Mouse (Mus musculus) midbrain, embryonic 12.5 days (tissue): ENCODE results near the gene Zfp692. TPM values are rescaled to one million over a fixed set of nuclear protein-coding genes. Genes with fewer than 3 reads are reported as not detected.
A peak's percentile ranks its signal among the peaks of the same experiment; 100 is the strongest.

Source experiments
- ATAC-seq: fragments of 200-750 bp; cut with Nextera tagmentation; 2 replicates; pipeline ENCODE4 v1.8.0; 2017; ENCODE audit warnings: low read depth, moderate TSS enrichment, moderate library complexity; ENCODE audit not compliant: low FRiP score
- H3K27ac ChIP-seq: fragments of 300-500 bp; sonication (generic); replicated peaks from 2 replicates; pipeline ENCODE4 v1.5.1; 2016; ENCODE audit warnings: mild to moderate bottlenecking
- H3K27me3 ChIP-seq: fragments of 300-500 bp; sonication (generic); 2 replicates; pipeline ENCODE4 v1.6.1; 2016; ENCODE audit warnings: mild to moderate bottlenecking
- H3K36me3 ChIP-seq: fragments of 300-500 bp; sonication (generic); 2 replicates; pipeline ENCODE4 v1.6.1; 2016
- H3K4me1 ChIP-seq: fragments of 300-500 bp; sonication (generic); 2 replicates; pipeline ENCODE4 v1.6.1; 2016
- H3K4me2 ChIP-seq: fragments of 300-500 bp; sonication (generic); replicated peaks from 2 replicates; pipeline ENCODE4 v1.6.1; 2016; ENCODE audit warnings: mild to moderate bottlenecking, moderate library complexity
- H3K4me3 ChIP-seq: fragments of 300-500 bp; sonication (generic); 2 replicates; pipeline ENCODE4 v1.5.1; 2016; ENCODE audit warnings: mild to moderate bottlenecking
- H3K9ac ChIP-seq: fragments of 300-500 bp; sonication (generic); replicated peaks from 2 replicates; pipeline ENCODE4 v1.6.1; 2016; ENCODE audit warnings: mild to moderate bottlenecking, moderate library complexity
- H3K9me3 ChIP-seq: fragments of 300-500 bp; sonication (generic); 2 replicates; pipeline ENCODE4 v1.6.1; 2016; ENCODE audit warnings: mild to moderate bottlenecking
- WGBS: fragments of 180-500 bp; shearing (Covaris S2); methylation state at CpG from one replicate; pipeline ENCODE4 v1.1.7; 2016; 5-methylcytosine and 5-hydroxymethylcytosine counted together
- polyA plus RNA-seq: library from polyadenylated mRNA; unstranded; fragments of >200 nt; fragmentation: Nextera tagmentation; extraction: Ambion mirVana; gene quantifications from 2 replicates; pipeline ENCODE4 v1.2.1, GENCODE M21; 2016

Zfp692 gene
- polyA plus RNA-seq, 1 experiment from 2014 or later, result 26.4 TPM

- Histone ChIP-seq H3K27me3 (no peaks in the 10 kb centered on the region), H3K4me1 (peaks cover 33% of the 10 kb centered on the region), H3K4me2 (peak overlapping the region; percentile 98), H3K9me3 (no peaks in the 10 kb centered on the region), H3K36me3 (peaks cover 43% of the 10 kb centered on the region), H3K9ac (peak overlapping the region; percentile 85), H3K4me3 (peak overlapping the region; percentile 89), H3K27ac (no peak overlapping the region; the same call in 1 of the 2 replicates)
- peak; percentile 7; the same call in 1 of the 2 replicates for ATAC-seq
- 22% methylated on average over 10 of the region's 10 CpGs for WGBS
Observed at GRCm38 (mm10) chr11:58331149-58331495, 24.3 kb downstream of the Zfp692 start.

GRCm38 (mm10) chr11:58331546-58331945 is 24.7 kb downstream of the Zfp692 start:
- peak overlapping the region; percentile 89 for H3K4me3 ChIP-seq
- H3K27me3 ChIP-seq, result no peaks in the 10 kb centered on the region
- 86% methylated on average over 6 of the region's 6 CpGs for WGBS
- no peaks in the 10 kb centered on the region for H3K9me3 ChIP-seq
- peaks cover 33% of the 10 kb centered on the region for H3K4me1 ChIP-seq
- H3K9ac ChIP-seq, result peak overlapping the region; percentile 85
- 0 out of 2 replicates have a peak, but pooled peaks have one; percentile 2 for ATAC-seq
- H3K4me2 ChIP-seq, result peak overlapping the region; percentile 98
- H3K36me3 ChIP-seq, result peaks cover 47% of the 10 kb centered on the region
- no peak overlapping the region for H3K27ac ChIP-seq

GRCm38 (mm10) chr11:58334746-58335145 is 27.9 kb downstream of the Zfp692 start:
- H3K4me1 ChIP-seq, result peaks cover 25% of the 10 kb centered on the region
- H3K27me3 ChIP-seq, result no peaks in the 10 kb centered on the region
- peaks cover 58% of the 10 kb centered on the region for H3K36me3 ChIP-seq
- H3K4me2 ChIP-seq, result no peak overlapping the region
- no peak for ATAC-seq
- no peak overlapping the region for H3K9ac ChIP-seq
- H3K9me3 ChIP-seq, result no peaks in the 10 kb centered on the region
- no peak overlapping the region for H3K4me3 ChIP-seq
- 87% methylated on average over 3 of the region's 3 CpGs for WGBS
- no peak overlapping the region for H3K27ac ChIP-seq

- Histone ChIP-seq H3K27ac (no peak overlapping the region), H3K9me3 (no peaks in the 10 kb centered on the region), H3K4me1 (no peaks in the 10 kb centered on the region), H3K4me2 (no peak overlapping the region), H3K36me3 (peaks cover 65% of the 10 kb centered on the region), H3K4me3 (no peak overlapping the region), H3K27me3 (no peaks in the 10 kb centered on the region), H3K9ac (no peak overlapping the region)
- 93% methylated on average over 4 of the region's 4 CpGs for WGBS
- no peak for ATAC-seq
Observed at GRCm38 (mm10) chr11:58346745-58347144, 39.9 kb downstream of the Zfp692 start.

- WGBS, result 71% methylated on average over 4 of the region's 4 CpGs
Observed at GRCm38 (mm10) chr11:58350628-58351027, 43.8 kb downstream of the Zfp692 start.

GRCm38 (mm10) chr11:58351179-58351578 is 44.3 kb downstream of the Zfp692 start:
- Histone ChIP-seq H3K4me3 (no peak overlapping the region), H3K9ac (no peak overlapping the region), H3K4me2 (no peak overlapping the region), H3K27me3 (no peaks in the 10 kb centered on the region), H3K4me1 (no peaks in the 10 kb centered on the region), H3K9me3 (no peaks in the 10 kb centered on the region), H3K36me3 (peaks cover 28% of the 10 kb centered on the region), H3K27ac (no peak overlapping the region)
- no peak for ATAC-seq
- WGBS, result 87% methylated on average over 5 of the region's 5 CpGs

More at GRCm38 (mm10) chr11:58350628-58351027, 43.8 kb downstream of the Zfp692 start:
- ATAC-seq, result no peak
- Histone ChIP-seq H3K9ac (no peak overlapping the region), H3K27me3 (no peaks in the 10 kb centered on the region), H3K27ac (no peak overlapping the region), H3K9me3 (no peaks in the 10 kb centered on the region), H3K4me2 (no peak overlapping the region), H3K4me1 (no peaks in the 10 kb centered on the region), H3K36me3 (peaks cover 33% of the 10 kb centered on the region), H3K4me3 (no peak overlapping the region)

GRCm38 (mm10) chr11:58352681-58353548 is 46.0 kb downstream of the Zfp692 start:
- WGBS, result 71% methylated on average over 7 of the region's 7 CpGs
- H3K4me1 ChIP-seq, result no peaks in the 10 kb centered on the region
- no peak overlapping the region for H3K27ac ChIP-seq
- peaks cover 10% of the 10 kb centered on the region; the same call in 1 of the 2 replicates for H3K36me3 ChIP-seq
- no peak for ATAC-seq
- H3K4me2 ChIP-seq, result no peak overlapping the region
- no peaks in the 10 kb centered on the region for H3K27me3 ChIP-seq
- H3K9ac ChIP-seq, result no peak overlapping the region
- H3K9me3 ChIP-seq, result no peaks in the 10 kb centered on the region
- no peak overlapping the region for H3K4me3 ChIP-seq

GRCm38 (mm10) chr11:58353709-58354108 is 46.8 kb downstream of the Zfp692 start:
- 80% methylated on average over 3 of the region's 3 CpGs for WGBS

GRCm38 (mm10) chr11:58354476-58354875 is 47.6 kb downstream of the Zfp692 start:
- H3K4me1 ChIP-seq, result no peaks in the 10 kb centered on the region
- no peak overlapping the region for H3K4me3 ChIP-seq
- no peak overlapping the region for H3K9ac ChIP-seq
- H3K4me2 ChIP-seq, result no peak overlapping the region
- no peak overlapping the region for H3K27ac ChIP-seq
- H3K9me3 ChIP-seq, result no peaks in the 10 kb centered on the region
- peaks cover 6% of the 10 kb centered on the region; the same call in 1 of the 2 replicates for H3K36me3 ChIP-seq
- no peak for ATAC-seq
- H3K27me3 ChIP-seq, result no peaks in the 10 kb centered on the region
- WGBS, result 79% methylated on average over 10 of the region's 10 CpGs

More at GRCm38 (mm10) chr11:58353709-58354108, 46.8 kb downstream of the Zfp692 start:
- no peaks in the 10 kb centered on the region for H3K9me3 ChIP-seq
- H3K27ac ChIP-seq, result no peak overlapping the region
- H3K27me3 ChIP-seq, result no peaks in the 10 kb centered on the region
- H3K4me3 ChIP-seq, result no peak overlapping the region
- ATAC-seq, result no peak
- H3K4me1 ChIP-seq, result no peaks in the 10 kb centered on the region
- H3K36me3 ChIP-seq, result peaks cover 9% of the 10 kb centered on the region; the same call in 1 of the 2 replicates
- no peak overlapping the region for H3K4me2 ChIP-seq
- H3K9ac ChIP-seq, result no peak overlapping the region

- ATAC-seq, result no peak
- WGBS, result 87% methylated on average over 3 of the region's 3 CpGs
- H3K4me3 ChIP-seq, result no peak overlapping the region
Observed at GRCm38 (mm10) chr11:58354927-58355326, 48.1 kb downstream of the Zfp692 start.

GRCm38 (mm10) chr11:58357042-58357441 is 50.2 kb downstream of the Zfp692 start:
- no peaks in the 10 kb centered on the region for H3K36me3 ChIP-seq
- WGBS, result 84% methylated on average over 3 of the region's 3 CpGs
- H3K9me3 ChIP-seq, result no peaks in the 10 kb centered on the region
- H3K4me3 ChIP-seq, result no peak overlapping the region
- H3K4me1 ChIP-seq, result no peaks in the 10 kb centered on the region
- H3K4me2 ChIP-seq, result no peak overlapping the region
- no peak for ATAC-seq
- H3K9ac ChIP-seq, result no peak overlapping the region
- H3K27ac ChIP-seq, result no peak overlapping the region
- H3K27me3 ChIP-seq, result no peaks in the 10 kb centered on the region

More at GRCm38 (mm10) chr11:58354927-58355326, 48.1 kb downstream of the Zfp692 start:
- Histone ChIP-seq H3K27me3 (no peaks in the 10 kb centered on the region), H3K9ac (no peak overlapping the region), H3K4me2 (no peak overlapping the region), H3K27ac (no peak overlapping the region), H3K36me3 (peaks cover 6% of the 10 kb centered on the region; the same call in 1 of the 2 replicates), H3K9me3 (no peaks in the 10 kb centered on the region), H3K4me1 (no peaks in the 10 kb centered on the region)

- no peaks in the 10 kb centered on the region for H3K27me3 ChIP-seq
- ATAC-seq, result no peak
- no peak overlapping the region for H3K27ac ChIP-seq
- no peak overlapping the region for H3K4me2 ChIP-seq
- WGBS, result 84% methylated on average over 6 of the region's 6 CpGs
- no peaks in the 10 kb centered on the region for H3K4me1 ChIP-seq
- H3K9me3 ChIP-seq, result no peaks in the 10 kb centered on the region
- no peak overlapping the region for H3K9ac ChIP-seq
- H3K4me3 ChIP-seq, result no peak overlapping the region
- no peaks in the 10 kb centered on the region for H3K36me3 ChIP-seq
Observed at GRCm38 (mm10) chr11:58357844-58358534, 51.1 kb downstream of the Zfp692 start.
